Mouse (Mus musculus): ENCODE results near the gene Irx2. TPM values are rescaled to one million over a fixed set of nuclear protein-coding genes. Genes with fewer than 3 reads are reported as not detected.

The Irx2 gene
- 50.1 and 77.8 TPM in 2 replicates for polyA plus RNA-seq (2012; rRNA removed)

GRCm38 (mm10) chr13:72628462-72628916 lies at the start of gene Irx2:
TSS of gene Irx2 (plus strand) at chr13:72628820.

All from central nervous system, embryonic 11.5 days (tissue).